Mouse (Mus musculus): ENCODE results near the gene Cntnap5a. TPM values are rescaled to one million over a fixed set of nuclear protein-coding genes. Genes with fewer than 3 reads are reported as not detected.

Cntnap5a gene
- total and polyA plus RNA-seq, 3 experiments: not detected

- Histone ChIP-seq H3K27ac (ENCODE audit: control insufficient read depth, low read depth, low read length) (no peak overlapping the region), H3K4me1 (ENCODE audit: control insufficient read depth in 1 of 2, insufficient read depth in 2 of 2, low read length in 2 of 2) (no peaks in the 10 kb centered on the region), H3K79me2 (ENCODE audit: control insufficient read depth, insufficient read depth, low read length, poor library complexity) (no peaks in the 10 kb centered on the region), H3K9me3 (replicated peaks; ENCODE audit: insufficient read depth, low read length) (no peaks in the 10 kb centered on the region), H3K27me3 (ENCODE audit: control insufficient read depth in 1 of 2, insufficient read depth in 2 of 2, low read length in 2 of 2) (no peaks in the 10 kb centered on the region), H3K36me3 (ENCODE audit: control insufficient read depth in 1 of 2, insufficient read depth in 2 of 2, low read length in 2 of 2) (no peaks in the 10 kb centered on the region), H3K9ac (ENCODE audit: control insufficient read depth, low read depth, low read length, poor library complexity, severe bottlenecking) (no peak overlapping the region), H3K4me3 (ENCODE audit: control insufficient read depth in 1 of 2, insufficient read depth in 1 of 2, low read depth in 2 of 2, low read length in 2 of 2) (no peak overlapping the region)
- TF ChIP-seq TBP (IDR thresholded peaks at IDR 0.05; ENCODE audit: low read depth, low read length): no peak
- no peak for TF ChIP-seq NELFE (IDR thresholded peaks at IDR 0.05; ENCODE audit: low read depth, low read length)
- TF ChIP-seq KAT2A (conservative IDR thresholded peaks at IDR 0.05; ENCODE audit: low read depth, low read length): no peak
- no peak for TF ChIP-seq RCOR1 (IDR thresholded peaks at IDR 0.05; ENCODE audit: low read depth, low read length)
- TF ChIP-seq POLR2A (IDR thresholded peaks at IDR 0.05; ENCODE audit: control insufficient read depth in 1 of 2, insufficient read depth in 1 of 2, low read depth in 1 of 2, low read length in 2 of 2, poor library complexity in 1 of 2): no peak
- no peak for TF ChIP-seq MEF2A (IDR thresholded peaks at IDR 0.05; ENCODE audit: extremely low read depth, insufficient replicate concordance, low read depth, low read length, poor library complexity, severe bottlenecking)
- TF ChIP-seq TAL1 (IDR thresholded peaks at IDR 0.05; ENCODE audit: low read length): no peak
- TF ChIP-seq MYC (IDR thresholded peaks at IDR 0.05; ENCODE audit: low read depth, low read length): no peak
- TF ChIP-seq ETS1 (IDR thresholded peaks at IDR 0.05; ENCODE audit: low read depth, low read length): no peak
- TF ChIP-seq ELF1 (IDR thresholded peaks at IDR 0.05; ENCODE audit: low read depth, low read length): no peak
- TF ChIP-seq BHLHE40 (IDR thresholded peaks at IDR 0.05; ENCODE audit: borderline replicate concordance, low read depth, low read length): no peak
- TF ChIP-seq ZKSCAN1 (IDR thresholded peaks at IDR 0.05; ENCODE audit: low read depth, low read length): no peak
- TF ChIP-seq CTCF (IDR thresholded peaks at IDR 0.05 in 2 of 3, conservative IDR thresholded peaks at IDR 0.05 in 1 of 3; ENCODE audit: control insufficient read depth in 1 of 3, insufficient read depth in 1 of 3, low read depth in 2 of 3, low read length in 3 of 3, poor library complexity in 1 of 3, severe bottlenecking in 1 of 3): no peak
- DNase-seq (ENCODE audit: low read depth, low spot score): no peak
Observed at GRCm38 (mm10) chr1:115925953-115926665, 241.6 kb downstream of the Cntnap5a start.

GRCm38 (mm10) chr1:115932045-115932444 lies 247.5 kb downstream of the Cntnap5a start:
- no peak overlapping the region for H3K27ac ChIP-seq (ENCODE audit: control insufficient read depth, low read depth, low read length)
- no peaks in the 10 kb centered on the region for H3K4me1 ChIP-seq (ENCODE audit: control insufficient read depth in 1 of 2, insufficient read depth in 2 of 2, low read length in 2 of 2)
- H3K4me3 ChIP-seq (ENCODE audit: control insufficient read depth in 1 of 2, insufficient read depth in 1 of 2, low read depth in 2 of 2, low read length in 2 of 2): no peak overlapping the region
- no peak overlapping the region for H3K9ac ChIP-seq (ENCODE audit: control insufficient read depth, low read depth, low read length, poor library complexity, severe bottlenecking)
- no peaks in the 10 kb centered on the region for H3K9me3 ChIP-seq (replicated peaks; ENCODE audit: insufficient read depth, low read length)
- no peaks in the 10 kb centered on the region for H3K79me2 ChIP-seq (ENCODE audit: control insufficient read depth, insufficient read depth, low read length, poor library complexity)
- no peak for DNase-seq (ENCODE audit: low read depth, low spot score)
- TF ChIP-seq ETS1 (IDR thresholded peaks at IDR 0.05; ENCODE audit: low read depth, low read length): no peak
- TF ChIP-seq CTCF (IDR thresholded peaks at IDR 0.05 in 2 of 3, conservative IDR thresholded peaks at IDR 0.05 in 1 of 3; ENCODE audit: control insufficient read depth in 1 of 3, insufficient read depth in 1 of 3, low read depth in 2 of 3, low read length in 3 of 3, poor library complexity in 1 of 3, severe bottlenecking in 1 of 3): no peak
- no peak for TF ChIP-seq JUND (IDR thresholded peaks at IDR 0.05; ENCODE audit: low read depth, low read length)
- no peak for TF ChIP-seq MAFK (IDR thresholded peaks at IDR 0.05; ENCODE audit: borderline replicate concordance, low read depth, low read length)
- no peaks in the 10 kb centered on the region for H3K27me3 ChIP-seq (ENCODE audit: control insufficient read depth in 1 of 2, insufficient read depth in 2 of 2, low read length in 2 of 2)
- H3K36me3 ChIP-seq (ENCODE audit: control insufficient read depth in 1 of 2, insufficient read depth in 2 of 2, low read length in 2 of 2): no peaks in the 10 kb centered on the region

Measured in MEL (cell line).